Mouse (Mus musculus): ENCODE data around the gene Cox8a.

GRCm38 (mm10) chr19:7204898-7205297 lies 12.5 kb downstream of the Cox8a start:
- TF ChIP-seq CTCF (IDR thresholded peaks at IDR 0.05; ENCODE audit: extremely low read depth, insufficient read depth, low read length): no peak
- no peak for TF ChIP-seq POLR2A (IDR thresholded peaks at IDR 0.05; ENCODE audit: extremely low read depth, insufficient read depth, low read length)
